Mouse (Mus musculus) neural tube, embryonic 12.5 days (tissue): ENCODE results near the gene Mrrf. TPM values are rescaled to one million over a fixed set of nuclear protein-coding genes. Genes with fewer than 3 reads are reported as not detected.
A peak's percentile ranks its signal among the peaks of the same experiment; 100 is the strongest.
"Not testable (repeated sequence)": the region's sequence is repeated elsewhere in the genome, so short reads cannot be mapped to it uniquely, and the experiment has no call there.

Experiments used
- ATAC-seq: fragments of 200-750 bp; cut with Nextera tagmentation; 2 replicates; pipeline ENCODE4 v1.8.0; 2017; ENCODE audit warnings: low read depth, mild to moderate bottlenecking, moderate TSS enrichment, moderate library complexity; ENCODE audit not compliant: low FRiP score
- H3K27ac ChIP-seq: fragments of 300-500 bp; sonication (generic); 2 replicates; pipeline ENCODE4 v1.5.1; 2016
- H3K27me3 ChIP-seq: fragments of 300-500 bp; sonication (generic); replicated peaks from 2 replicates; pipeline ENCODE4 v1.6.1; 2016; ENCODE audit warnings: mild to moderate bottlenecking
- H3K36me3 ChIP-seq: fragments of 300-500 bp; sonication (generic); 2 replicates; pipeline ENCODE4 v1.6.1; 2016; ENCODE audit warnings: mild to moderate bottlenecking
- H3K4me1 ChIP-seq: fragments of 300-500 bp; sonication (generic); 2 replicates; pipeline ENCODE4 v1.6.1; 2016
- H3K4me2 ChIP-seq: fragments of 300-500 bp; sonication (generic); replicated peaks from 2 replicates; pipeline ENCODE4 v1.6.1; 2016; ENCODE audit warnings: mild to moderate bottlenecking
- H3K4me3 ChIP-seq: fragments of 300-500 bp; sonication (generic); 2 replicates; pipeline ENCODE4 v1.5.1; 2016
- H3K9ac ChIP-seq: fragments of 300-500 bp; sonication (generic); 2 replicates; pipeline ENCODE4 v1.6.1; 2016; ENCODE audit warnings: mild to moderate bottlenecking
- H3K9me3 ChIP-seq: fragments of 300-500 bp; sonication (generic); 2 replicates; pipeline ENCODE4 v1.6.1; 2016; ENCODE audit warnings: mild to moderate bottlenecking
- WGBS: fragments of 180-500 bp; shearing (Covaris S2); methylation state at CpG from one replicate; pipeline ENCODE4 v1.1.7; 2016; 5-methylcytosine and 5-hydroxymethylcytosine counted together
- polyA plus RNA-seq: library from polyadenylated mRNA; unstranded; fragments of >200 nt; fragmentation: Nextera tagmentation; extraction: Ambion mirVana; gene quantifications from 2 replicates; pipeline ENCODE4 v1.2.1, GENCODE M21; 2016

Gene Mrrf
- polyA plus RNA-seq, 1 experiment from 2014 or later = 23.1 TPM

- no peak overlapping the region for H3K4me3 ChIP-seq
- ATAC-seq = no peak
- WGBS = 80% methylated on average over 6 of the region's 6 CpGs
- H3K36me3 ChIP-seq = no peaks in the 10 kb centered on the region
- no peaks in the 10 kb centered on the region for H3K9me3 ChIP-seq
- H3K4me2 ChIP-seq = no peak overlapping the region
- no peaks in the 10 kb centered on the region for H3K4me1 ChIP-seq
- H3K27me3 ChIP-seq = no peaks in the 10 kb centered on the region
- no peak overlapping the region for H3K27ac ChIP-seq
- H3K9ac ChIP-seq = no peak overlapping the region
Measured at GRCm38 (mm10) chr2:36184876-36185275, 48.7 kb downstream of the Mrrf start.

GRCm38 (mm10) chr2:36189200-36189599, 53.0 kb downstream of the Mrrf start:
- H3K4me1 ChIP-seq, H3K9ac ChIP-seq, H3K4me3 ChIP-seq, H3K4me2 ChIP-seq, H3K9me3 ChIP-seq, ATAC-seq, H3K27me3 ChIP-seq, H3K36me3 ChIP-seq, H3K27ac ChIP-seq: not testable (repeated sequence)
- 70% methylated on average over 6 of the region's 6 CpGs for WGBS

GRCm38 (mm10) chr2:36191098-36191941, 55.1 kb downstream of the Mrrf start:
- no peaks in the 10 kb centered on the region for H3K36me3 ChIP-seq
- H3K27me3 ChIP-seq = no peaks in the 10 kb centered on the region
- WGBS = 48% methylated on average over 12 of the region's 12 CpGs
- no peaks in the 10 kb centered on the region for H3K9me3 ChIP-seq
- no peak overlapping the region for H3K4me3 ChIP-seq
- no peak overlapping the region for H3K27ac ChIP-seq
- peaks cover 5% of the 10 kb centered on the region; the same call in 1 of the 2 replicates for H3K4me1 ChIP-seq
- no peak overlapping the region for H3K9ac ChIP-seq
- no peak overlapping the region for H3K4me2 ChIP-seq
- ATAC-seq = 0 out of 2 replicates have a peak, but pooled peaks have one; percentile 25

GRCm38 (mm10) chr2:36197021-36197420, 60.8 kb downstream of the Mrrf start:
- peaks cover 25% of the 10 kb centered on the region for H3K27me3 ChIP-seq
- WGBS = 65% methylated on average over 3 of the region's 3 CpGs
- no peak overlapping the region for H3K9ac ChIP-seq
- H3K4me2 ChIP-seq = no peak overlapping the region
- peaks cover 12% of the 10 kb centered on the region for H3K4me1 ChIP-seq
- H3K4me3 ChIP-seq = no peak overlapping the region
- ATAC-seq = no peak
- H3K27ac ChIP-seq = no peak overlapping the region
- no peaks in the 10 kb centered on the region for H3K36me3 ChIP-seq
- no peaks in the 10 kb centered on the region for H3K9me3 ChIP-seq

GRCm38 (mm10) chr2:36197919-36198881, 62.0 kb downstream of the Mrrf start:
- WGBS = 11% methylated on average over 20 of the region's 20 CpGs
- peak; percentile 65 for ATAC-seq
- peaks cover 15% of the 10 kb centered on the region for H3K4me1 ChIP-seq
- H3K4me3 ChIP-seq = no peak overlapping the region
- H3K9ac ChIP-seq = 0 out of 2 replicates have a peak overlapping the region, but pooled peaks have one; percentile 21
- no peak overlapping the region for H3K27ac ChIP-seq
- peaks cover 35% of the 10 kb centered on the region for H3K27me3 ChIP-seq
- H3K36me3 ChIP-seq = no peaks in the 10 kb centered on the region
- H3K4me2 ChIP-seq = peak overlapping the region; percentile 50
- H3K9me3 ChIP-seq = no peaks in the 10 kb centered on the region

- Histone ChIP-seq H3K4me1 (peaks cover 21% of the 10 kb centered on the region), H3K9me3 (no peaks in the 10 kb centered on the region), H3K27ac (no peak overlapping the region), H3K9ac (no peak overlapping the region), H3K27me3 (peaks cover 39% of the 10 kb centered on the region), H3K4me3 (no peak overlapping the region), H3K36me3 (no peaks in the 10 kb centered on the region), H3K4me2 (peak overlapping the region; percentile 50)
- no peak; the same call in 1 of the 2 replicates for ATAC-seq
- 10% methylated on average over 3 of the region's 3 CpGs for WGBS
Measured at GRCm38 (mm10) chr2:36198882-36199262, 62.7 kb downstream of the Mrrf start.

GRCm38 (mm10) chr2:36200813-36201212, 64.6 kb downstream of the Mrrf start:
- H3K36me3 ChIP-seq = no peaks in the 10 kb centered on the region
- no peak overlapping the region for H3K27ac ChIP-seq
- H3K9me3 ChIP-seq = no peaks in the 10 kb centered on the region
- H3K4me1 ChIP-seq = peaks cover 26% of the 10 kb centered on the region
- H3K4me2 ChIP-seq = no peak overlapping the region
- ATAC-seq = no peak
- H3K9ac ChIP-seq = no peak overlapping the region
- 84% methylated on average over 2 of the region's 2 CpGs for WGBS
- H3K4me3 ChIP-seq = no peak overlapping the region
- H3K27me3 ChIP-seq = peaks cover 46% of the 10 kb centered on the region

GRCm38 (mm10) chr2:36201756-36202610, 65.8 kb downstream of the Mrrf start:
- no peak overlapping the region; the same call in none of the 2 replicates for H3K4me2 ChIP-seq
- H3K36me3 ChIP-seq = no peaks in the 10 kb centered on the region
- H3K4me1 ChIP-seq = peaks cover 26% of the 10 kb centered on the region
- no peak overlapping the region for H3K27ac ChIP-seq
- peaks cover 46% of the 10 kb centered on the region for H3K27me3 ChIP-seq
- 21% methylated on average over 18 of the region's 18 CpGs for whole genome bisulfite sequencing
- no peak overlapping the region for H3K9ac ChIP-seq
- H3K4me3 ChIP-seq = no peak overlapping the region
- no peaks in the 10 kb centered on the region for H3K9me3 ChIP-seq
- ATAC-seq = no peak

- peaks cover 46% of the 10 kb centered on the region for H3K27me3 ChIP-seq
- peaks cover 26% of the 10 kb centered on the region for H3K4me1 ChIP-seq
- H3K4me3 ChIP-seq = peak overlapping the region; percentile 31
- no peaks in the 10 kb centered on the region for H3K9me3 ChIP-seq
- peak overlapping the region; percentile 74 for H3K4me2 ChIP-seq
- ATAC-seq = no peak
- no peaks in the 10 kb centered on the region for H3K36me3 ChIP-seq
- H3K27ac ChIP-seq = no peak overlapping the region
- WGBS = 15% methylated on average over 5 of the region's 5 CpGs
- H3K9ac ChIP-seq = no peak overlapping the region
Measured at GRCm38 (mm10) chr2:36202611-36202880, 66.4 kb downstream of the Mrrf start.

GRCm38 (mm10) chr2:36203011-36203825, 67.0 kb downstream of the Mrrf start:
- Histone ChIP-seq H3K27me3 (peaks cover 46% of the 10 kb centered on the region), H3K9ac (peak overlapping the region; percentile 50), H3K9me3 (no peaks in the 10 kb centered on the region), H3K4me1 (peaks cover 23% of the 10 kb centered on the region), H3K4me2 (peak overlapping the region; percentile 74), H3K4me3 (peak overlapping the region; percentile 31), H3K27ac (no peak overlapping the region), H3K36me3 (no peaks in the 10 kb centered on the region)
- WGBS = under 1% methylated on average over 39 of the region's 39 CpGs
- peak; percentile 73 for ATAC-seq

- Histone ChIP-seq H3K4me3 (no peak overlapping the region), H3K4me1 (peaks cover 14% of the 10 kb centered on the region), H3K4me2 (no peak overlapping the region), H3K27me3 (peaks cover 48% of the 10 kb centered on the region), H3K9me3 (no peaks in the 10 kb centered on the region), H3K27ac (no peak overlapping the region), H3K9ac (no peak overlapping the region), H3K36me3 (no peaks in the 10 kb centered on the region)
- 41% methylated on average over 4 of the region's 4 CpGs for WGBS
- no peak for ATAC-seq
Measured at GRCm38 (mm10) chr2:36204595-36204994, 68.4 kb downstream of the Mrrf start.
